8 mouse cellular contexts compared by ENCODE assay signal in genomic region chr4:82506081-82506730, GRCm38 (mm10).
DNase-seq lines count a peak whose midpoint lies in the region; ATAC-seq and TF ChIP-seq lines count a peak whose summit lies in the region.

No protein-coding gene starts in this region.

- H3K36me3 ChIP-seq in hindbrain, postnatal 0 days (ENCODE audit: insufficient read depth, low read length): no peaks in the 10 kb centered on the region

- peak; percentile 80 for ATAC-seq in hindbrain, postnatal 0 days

- TF ChIP-seq CTCF in cortical plate, adult 2 months (IDR thresholded peaks at IDR 0.05; ENCODE audit: extremely low read depth, insufficient read depth, low read length): no peak
- no peak for TF ChIP-seq CTCF in hindbrain, postnatal 0 days (IDR thresholded peaks at IDR 0.05; ENCODE audit: low read depth)

- no peaks in the 10 kb centered on the region for H3K27me3 ChIP-seq in hindbrain, postnatal 0 days (ENCODE audit: insufficient read depth, low read length)

- peak overlapping the region; percentile 66 for H3K4me3 ChIP-seq in cortical plate, adult 2 months (ENCODE audit: insufficient read depth, low read length)
- peak overlapping the region; percentile 81 for H3K4me3 ChIP-seq in hindbrain, postnatal 0 days (ENCODE audit: low read length)

- H3K4me2 ChIP-seq in hindbrain, postnatal 0 days (ENCODE audit: low read depth, low read length): peak overlapping the region; percentile 74

- peak overlapping the region; percentile 90 for H3K27ac ChIP-seq in cortical plate, adult 2 months (ENCODE audit: insufficient read depth, low read length)
- peak overlapping the region; percentile 98 for H3K27ac ChIP-seq in hindbrain, postnatal 0 days

- WGBS in hindbrain, postnatal 0 days: 0% methylated on average over 19 of the region's 81 CpGs

- peak; percentile 94 to 95 for DNase-seq in adrenal gland, adult 18-20 months (ENCODE audit: low spot score in 2 of 2)
- peak; percentile 97 for DNase-seq in gastrocnemius, postnatal 14 days
- DNase-seq in hindbrain, postnatal 0 days (ENCODE audit: low spot score): peak; percentile 87
- peak; percentile 67 to 81 for DNase-seq in left cerebral cortex, adult 8-10 months (ENCODE audit: low spot score in 2 of 2)
- peak; percentile 91 for DNase-seq in lung, postnatal 36 days
- peak; percentile 86 for DNase-seq in right cerebral cortex, postnatal 14 days
- DNase-seq in thymus, postnatal 25 days: no peak

- H3K9me3 ChIP-seq in hindbrain, postnatal 0 days (ENCODE audit: low read length): no peaks in the 10 kb centered on the region

- intact Hi-C loops in gastrocnemius, postnatal 14 days (cut with DNase I; ENCODE audit: low total_unique reads): loop anchor here (5.0 kb wide), 1 partner anchor 36 kb away; no protein-coding TSS in a partner anchor

- H3K9ac ChIP-seq in hindbrain, postnatal 0 days (replicated peaks; ENCODE audit: low read length): peak overlapping the region; percentile 99

- no peaks in the 10 kb centered on the region for H3K4me1 ChIP-seq in cortical plate, adult 2 months (ENCODE audit: control insufficient read depth, insufficient read depth, low read length)
- H3K4me1 ChIP-seq in hindbrain, postnatal 0 days (ENCODE audit: insufficient read depth, low read length): peaks cover 4% of the 10 kb centered on the region; the same call in 1 of the 2 replicates

- no peak for TF ChIP-seq POLR2A in cortical plate, adult 2 months (IDR thresholded peaks at IDR 0.05; ENCODE audit: extremely low read depth, insufficient read depth, low read length)
